Mouse (Mus musculus) embryonic facial prominence, embryonic 13.5 days (tissue): ENCODE data around the gene Fam124b. TPM values are rescaled to one million over a fixed set of nuclear protein-coding genes. Genes with fewer than 3 reads are reported as not detected.

Experiments used
- ATAC-seq: fragments of 200-750 bp; cut with Nextera tagmentation; 2 replicates; pipeline ENCODE4 v1.8.0; 2017; ENCODE audit warnings: low read depth; ENCODE audit not compliant: insufficient number of reproducible peaks, insufficient read depth, low FRiP score, low TSS enrichment
- H3K27ac ChIP-seq: fragments of 300-500 bp; sonication (generic); 2 replicates; pipeline ENCODE4 v1.5.1; 2015; ENCODE audit warnings: moderate library complexity, mild to moderate bottlenecking, inconsistent platforms
- H3K27me3 ChIP-seq: fragments of 300-500 bp; sonication (generic); 2 replicates; pipeline ENCODE4 v1.6.1; 2015; ENCODE audit warnings: mild to moderate bottlenecking, inconsistent platforms
- H3K36me3 ChIP-seq: fragments of 300-500 bp; sonication (generic); 2 replicates; pipeline ENCODE4 v1.6.1; 2015; ENCODE audit warnings: mild to moderate bottlenecking, inconsistent platforms
- H3K4me1 ChIP-seq: fragments of 300-500 bp; sonication (generic); 2 replicates; pipeline ENCODE4 v1.6.1; 2015; ENCODE audit warnings: inconsistent platforms
- H3K4me2 ChIP-seq: fragments of 300-500 bp; sonication (generic); 2 replicates; pipeline ENCODE4 v1.6.1; 2015; ENCODE audit warnings: moderate library complexity, mild to moderate bottlenecking, inconsistent platforms
- H3K4me3 ChIP-seq: fragments of 300-500 bp; sonication (generic); 2 replicates; pipeline ENCODE4 v1.5.1; 2015; ENCODE audit warnings: mild to moderate bottlenecking, inconsistent platforms
- H3K9ac ChIP-seq: fragments of 300-500 bp; sonication (generic); 2 replicates; pipeline ENCODE4 v1.6.1; 2015; ENCODE audit warnings: mild to moderate bottlenecking, inconsistent platforms
- H3K9me3 ChIP-seq: fragments of 300-500 bp; sonication (generic); 2 replicates; pipeline ENCODE4 v1.6.1; 2016; ENCODE audit warnings: inconsistent platforms
- WGBS: fragments of 180-500 bp; shearing (Covaris S2); methylation state at CpG from one replicate; pipeline ENCODE4 v1.1.7; 2015; ENCODE audit warnings: mixed read lengths; 5-methylcytosine and 5-hydroxymethylcytosine counted together
- polyA plus RNA-seq: library from polyadenylated mRNA; unstranded; fragments of >200 nt; fragmentation: Nextera tagmentation; extraction: Ambion mirVana; gene quantifications from 2 replicates; pipeline ENCODE4 v1.2.1, GENCODE M21; 2015

Fam124b gene
- polyA plus RNA-seq, 1 experiment from 2014 or later: 0.98 TPM

- 55% methylated on average over 11 of the region's 11 CpGs for WGBS
- H3K4me2 ChIP-seq: no peak overlapping the region
- no peak overlapping the region for H3K9ac ChIP-seq
- H3K4me1 ChIP-seq: no peaks in the 10 kb centered on the region
- H3K27ac ChIP-seq: no peak overlapping the region
- no peaks in the 10 kb centered on the region for H3K36me3 ChIP-seq
- no peak overlapping the region for H3K4me3 ChIP-seq
- no peaks in the 10 kb centered on the region for H3K9me3 ChIP-seq
- no peaks in the 10 kb centered on the region for H3K27me3 ChIP-seq
- no peak for ATAC-seq
Observed at GRCm38 (mm10) chr1:80177651-80178382, 40.5 kb downstream of the Fam124b start.

- H3K9me3 ChIP-seq: no peaks in the 10 kb centered on the region
- WGBS: 71% methylated on average over 5 of the region's 5 CpGs
- H3K27me3 ChIP-seq: no peaks in the 10 kb centered on the region
- no peak overlapping the region for H3K9ac ChIP-seq
- no peak overlapping the region for H3K27ac ChIP-seq
- ATAC-seq: no peak
- H3K4me2 ChIP-seq: no peak overlapping the region
- H3K4me1 ChIP-seq: no peaks in the 10 kb centered on the region
- H3K4me3 ChIP-seq: no peak overlapping the region
- H3K36me3 ChIP-seq: no peaks in the 10 kb centered on the region
Observed at GRCm38 (mm10) chr1:80167706-80168105, 50.6 kb downstream of the Fam124b start.

GRCm38 (mm10) chr1:80166577-80166976, 51.7 kb downstream of the Fam124b start:
- Histone ChIP-seq H3K9me3 (no peaks in the 10 kb centered on the region), H3K4me3 (no peak overlapping the region), H3K9ac (no peak overlapping the region), H3K36me3 (no peaks in the 10 kb centered on the region), H3K27ac (no peak overlapping the region), H3K27me3 (no peaks in the 10 kb centered on the region), H3K4me2 (no peak overlapping the region), H3K4me1 (no peaks in the 10 kb centered on the region)
- ATAC-seq: no peak
- 72% methylated on average over 4 of the region's 4 CpGs for WGBS

GRCm38 (mm10) chr1:80165391-80165790, 52.9 kb downstream of the Fam124b start:
- H3K4me2 ChIP-seq: no peak overlapping the region
- H3K9ac ChIP-seq: no peak overlapping the region
- H3K4me3 ChIP-seq: no peak overlapping the region
- H3K36me3 ChIP-seq: no peaks in the 10 kb centered on the region
- H3K27me3 ChIP-seq: no peaks in the 10 kb centered on the region
- no peak for ATAC-seq
- no peaks in the 10 kb centered on the region for H3K9me3 ChIP-seq
- WGBS: 82% methylated on average over 5 of the region's 5 CpGs
- no peak overlapping the region for H3K27ac ChIP-seq
- H3K4me1 ChIP-seq: no peaks in the 10 kb centered on the region

- Histone ChIP-seq H3K27me3 (no peaks in the 10 kb centered on the region), H3K9ac (no peak overlapping the region), H3K27ac (no peak overlapping the region), H3K4me1 (no peaks in the 10 kb centered on the region), H3K4me3 (no peak overlapping the region), H3K4me2 (no peak overlapping the region), H3K9me3 (no peaks in the 10 kb centered on the region), H3K36me3 (no peaks in the 10 kb centered on the region)
- WGBS: 64% methylated on average over 6 of the region's 6 CpGs
- ATAC-seq: no peak
Observed at GRCm38 (mm10) chr1:80162943-80163342, 55.3 kb downstream of the Fam124b start.

- no peaks in the 10 kb centered on the region for H3K36me3 ChIP-seq
- no peaks in the 10 kb centered on the region for H3K27me3 ChIP-seq
- H3K4me3 ChIP-seq: no peak overlapping the region
- H3K27ac ChIP-seq: no peak overlapping the region
- no peak overlapping the region for H3K9ac ChIP-seq
- H3K9me3 ChIP-seq: no peaks in the 10 kb centered on the region
- no peak overlapping the region for H3K4me2 ChIP-seq
- no peaks in the 10 kb centered on the region for H3K4me1 ChIP-seq
- no peak for ATAC-seq
Observed at GRCm38 (mm10) chr1:80159586-80159985, 58.7 kb downstream of the Fam124b start.

GRCm38 (mm10) chr1:80154902-80155301, 63.4 kb downstream of the Fam124b start:
- Histone ChIP-seq H3K4me2 (no peak overlapping the region), H3K9me3 (no peaks in the 10 kb centered on the region), H3K4me3 (no peak overlapping the region), H3K9ac (no peak overlapping the region), H3K27me3 (no peaks in the 10 kb centered on the region), H3K27ac (no peak overlapping the region), H3K4me1 (no peaks in the 10 kb centered on the region), H3K36me3 (no peaks in the 10 kb centered on the region)
- no peak for ATAC-seq
- WGBS: 73% methylated on average over 1 of the region's 1 CpGs

GRCm38 (mm10) chr1:80153125-80153716, 65.1 kb downstream of the Fam124b start:
- Histone ChIP-seq H3K27me3 (no peaks in the 10 kb centered on the region), H3K4me1 (no peaks in the 10 kb centered on the region), H3K4me3 (no peak overlapping the region), H3K36me3 (no peaks in the 10 kb centered on the region), H3K27ac (no peak overlapping the region), H3K9me3 (no peaks in the 10 kb centered on the region), H3K9ac (no peak overlapping the region), H3K4me2 (no peak overlapping the region)
- ATAC-seq: no peak
- WGBS: 84% methylated on average over 7 of the region's 7 CpGs

GRCm38 (mm10) chr1:80150681-80151080, 67.6 kb downstream of the Fam124b start:
- Histone ChIP-seq H3K9ac (no peak overlapping the region), H3K4me3 (no peak overlapping the region), H3K4me1 (no peaks in the 10 kb centered on the region), H3K9me3 (0 out of 2 replicates have a peak, but pooled peaks cover 10% of the 10 kb centered on the region), H3K4me2 (no peak overlapping the region), H3K27me3 (no peaks in the 10 kb centered on the region), H3K27ac (no peak overlapping the region), H3K36me3 (no peaks in the 10 kb centered on the region)
- ATAC-seq: no peak

Other genes with a start within 250 kb of the Fam124b start
- 42.7 and 43.5 TPM in 2 replicates for gene Cul3, start 122.0 kb upstream of the Fam124b start, polyA plus RNA-seq
- not detected in 2 replicates for gene Gm45261, start 243.0 kb upstream of the Fam124b start, polyA plus RNA-seq